Mouse (Mus musculus) urinary bladder, postnatal 10 days (tissue): ENCODE measurements around the gene Apela.

Source experiments
- DNase-seq: peaks from one replicate; pipeline ENCODE4 v3.0.0; 2022; ENCODE audit warnings: low spot score

Gene Apela

GRCm38 (mm10) chr8:65037117-65037533 lies at the start of gene Apela:
Apela (minus strand) TSS chr8:65037336.
- DNase-seq, result no peak

- no peak for DNase-seq
These were observed 48.5 kb upstream of the Apela start for GRCm38 (mm10) chr8:65085680-65086079.

- no peak for DNase-seq
These were observed 43.6 kb upstream of the Apela start for GRCm38 (mm10) chr8:65080731-65081130.

GRCm38 (mm10) chr8:65074733-65075132 lies 37.6 kb upstream of the Apela start, which contains the start of gene Gm10663:
Gm10663 (plus strand) TSS chr8:65075033.
- no peak for DNase-seq

GRCm38 (mm10) chr8:65070996-65071395 lies 33.9 kb upstream of the Apela start:
- no peak for DNase-seq

- no peak for DNase-seq
These were observed 31.3 kb upstream of the Apela start for GRCm38 (mm10) chr8:65068473-65068819.

GRCm38 (mm10) chr8:65067694-65068472 lies 30.7 kb upstream of the Apela start:
- DNase-seq, result no peak

GRCm38 (mm10) chr8:65067031-65067430 lies 29.9 kb upstream of the Apela start:
- DNase-seq, result no peak

GRCm38 (mm10) chr8:65065622-65066021 lies 28.5 kb upstream of the Apela start:
- no peak for DNase-seq

GRCm38 (mm10) chr8:65064071-65064470 lies 26.9 kb upstream of the Apela start:
- DNase-seq, result no peak

GRCm38 (mm10) chr8:65062195-65062594 lies 25.1 kb upstream of the Apela start:
- no peak for DNase-seq

- DNase-seq, result no peak
These were observed 19.6 kb upstream of the Apela start for GRCm38 (mm10) chr8:65056722-65057121.

- DNase-seq, result no peak
These were observed 16.8 kb upstream of the Apela start for GRCm38 (mm10) chr8:65053968-65054367.

GRCm38 (mm10) chr8:65053554-65053953 lies 16.4 kb upstream of the Apela start:
- DNase-seq, result no peak

- no peak for DNase-seq
These were observed 10.7 kb upstream of the Apela start for GRCm38 (mm10) chr8:65047801-65048200.

GRCm38 (mm10) chr8:65047193-65047592 lies 10.1 kb upstream of the Apela start:
- DNase-seq, result no peak

- DNase-seq, result no peak
These were observed 9.4 kb upstream of the Apela start for GRCm38 (mm10) chr8:65046565-65046964.

- no peak for DNase-seq
These were observed 3.0 kb downstream of the Apela start for GRCm38 (mm10) chr8:65034136-65034535.

GRCm38 (mm10) chr8:65033056-65033455 lies 4.1 kb downstream of the Apela start:
- no peak for DNase-seq

GRCm38 (mm10) chr8:65032107-65032506 lies 5.0 kb downstream of the Apela start:
- no peak for DNase-seq

- no peak for DNase-seq
These were observed 6.2 kb downstream of the Apela start for GRCm38 (mm10) chr8:65030735-65031485.

GRCm38 (mm10) chr8:65029776-65030175 lies 7.4 kb downstream of the Apela start:
- DNase-seq, result no peak

GRCm38 (mm10) chr8:65028959-65029686 lies 8.0 kb downstream of the Apela start:
- DNase-seq, result no peak
